Mouse (Mus musculus): ENCODE measurements at regions not wholly inside any gene's neighbourhood (a gene's known extent, or its start where the extent isn't known, plus 50 kb on each side); places are given as distances from the start of the nearest gene placed in this dataset.

DNA sequence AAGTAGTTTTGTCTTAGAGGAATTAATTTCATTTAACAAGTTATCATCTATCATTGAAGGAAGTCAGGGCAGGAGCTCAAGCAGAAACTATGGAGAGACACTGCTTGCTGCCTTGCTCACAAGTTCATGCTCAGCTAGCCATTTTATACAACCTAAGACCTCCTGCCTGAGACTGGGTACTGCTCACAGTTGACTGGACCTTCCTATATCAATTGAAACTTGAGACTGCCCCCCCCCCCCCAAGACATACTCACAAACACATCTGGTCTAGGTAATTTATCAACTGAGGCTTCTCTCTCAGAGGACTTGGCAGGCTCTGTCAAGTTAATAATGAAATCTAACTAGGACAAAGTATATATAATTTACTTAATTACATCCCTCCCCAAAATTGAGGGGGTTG lies 84.8 kb upstream of the Arg1 start:
- TF ChIP-seq MAX (IDR thresholded peaks at IDR 0.05; ENCODE audit: low read depth) = no peak
- no peak for TF ChIP-seq POLR2A (IDR thresholded peaks at IDR 0.05; ENCODE audit: insufficient read length, low read depth)

All from myocyte (in vitro differentiated cells).